Mouse (Mus musculus) lung, embryonic 14.5 days (tissue): ENCODE data around the gene Msi1. TPM values are rescaled to one million over a fixed set of nuclear protein-coding genes. Genes with fewer than 3 reads are reported as not detected.

Source experiments
- ATAC-seq: fragments of 200-750 bp; cut with Nextera tagmentation; 2 replicates; pipeline ENCODE4 v1.8.0; 2017; ENCODE audit warnings: mild to moderate bottlenecking, moderate TSS enrichment, moderate library complexity; ENCODE audit not compliant: insufficient read depth
- DNase-seq: peaks from one replicate; pipeline ENCODE4 v3.0.0-alpha.2; 2015
- H3K27ac ChIP-seq: fragments of 300-500 bp; sonication (generic); 2 replicates; pipeline ENCODE4 v1.5.1; 2014; ENCODE audit warnings: low read depth, mild to moderate bottlenecking, moderate library complexity
- H3K27me3 ChIP-seq: fragments of 300-500 bp; sonication (generic); 2 replicates; pipeline ENCODE4 v1.6.1; 2014; ENCODE audit warnings: low read length, control low read depth; ENCODE audit not compliant: insufficient read depth
- H3K36me3 ChIP-seq: fragments of 300-500 bp; sonication (generic); 2 replicates; pipeline ENCODE4 v1.6.1; 2014; ENCODE audit warnings: control low read depth; ENCODE audit not compliant: insufficient read depth
- H3K4me1 ChIP-seq: fragments of 300-500 bp; sonication (generic); 2 replicates; pipeline ENCODE4 v1.6.1; 2014; ENCODE audit warnings: antibody characterized with exemption, control low read depth; ENCODE audit not compliant: insufficient read depth
- H3K4me2 ChIP-seq: fragments of 300-500 bp; sonication (generic); 2 replicates; pipeline ENCODE4 v1.6.1; 2014; ENCODE audit warnings: mild to moderate bottlenecking
- H3K4me3 ChIP-seq: fragments of 300-500 bp; sonication (generic); 2 replicates; pipeline ENCODE4 v1.5.1; 2014; ENCODE audit warnings: low read depth, low read length
- H3K9ac ChIP-seq: fragments of 300-500 bp; sonication (generic); 2 replicates; pipeline ENCODE4 v1.6.1; 2014
- H3K9me3 ChIP-seq: fragments of 300-500 bp; sonication (generic); 2 replicates; pipeline ENCODE4 v1.6.1; 2016; ENCODE audit warnings: low read depth, low read length, control low read depth
- CTCF ChIP-seq: IDR thresholded peaks from 2 replicates; pipeline ENCODE4 v1.5.1; 2016; ENCODE audit warnings: antibody characterized with exemption, low read depth
- WGBS: fragments of 180-500 bp; shearing (Covaris S2); extraction: QIAGEN DNeasy Blood & Tissue Kit; methylation state at CpG from one replicate; pipeline ENCODE4 v1.1.7; 2014; 5-methylcytosine and 5-hydroxymethylcytosine counted together
- polyA plus RNA-seq: library from polyadenylated mRNA; unstranded; fragments of >200 nt; fragmentation: Nextera tagmentation; extraction: Ambion mirVana; gene quantifications from 2 replicates; pipeline ENCODE4 v1.2.1, GENCODE M21; 2014

Msi1 gene
- polyA plus RNA-seq, 1 experiment from 2014 or later = 21.2 TPM

GRCm38 (mm10) chr5:115450410-115451317 is 21.3 kb downstream of the Msi1 start:
- Histone ChIP-seq H3K4me2 (no peak overlapping the region), H3K4me3 (no peak overlapping the region), H3K4me1 (no peaks in the 10 kb centered on the region), H3K9ac (no peak overlapping the region), H3K9me3 (no peaks in the 10 kb centered on the region), H3K27ac (no peak overlapping the region), H3K36me3 (peaks cover 76% of the 10 kb centered on the region), H3K27me3 (no peaks in the 10 kb centered on the region)
- no peak for TF ChIP-seq CTCF
- 84% methylated on average over 27 of the region's 27 CpGs for WGBS
- ATAC-seq (peak; percentile 36; the same call in 1 of the 2 replicates), DNase-seq (peak; percentile 31)

DNA sequence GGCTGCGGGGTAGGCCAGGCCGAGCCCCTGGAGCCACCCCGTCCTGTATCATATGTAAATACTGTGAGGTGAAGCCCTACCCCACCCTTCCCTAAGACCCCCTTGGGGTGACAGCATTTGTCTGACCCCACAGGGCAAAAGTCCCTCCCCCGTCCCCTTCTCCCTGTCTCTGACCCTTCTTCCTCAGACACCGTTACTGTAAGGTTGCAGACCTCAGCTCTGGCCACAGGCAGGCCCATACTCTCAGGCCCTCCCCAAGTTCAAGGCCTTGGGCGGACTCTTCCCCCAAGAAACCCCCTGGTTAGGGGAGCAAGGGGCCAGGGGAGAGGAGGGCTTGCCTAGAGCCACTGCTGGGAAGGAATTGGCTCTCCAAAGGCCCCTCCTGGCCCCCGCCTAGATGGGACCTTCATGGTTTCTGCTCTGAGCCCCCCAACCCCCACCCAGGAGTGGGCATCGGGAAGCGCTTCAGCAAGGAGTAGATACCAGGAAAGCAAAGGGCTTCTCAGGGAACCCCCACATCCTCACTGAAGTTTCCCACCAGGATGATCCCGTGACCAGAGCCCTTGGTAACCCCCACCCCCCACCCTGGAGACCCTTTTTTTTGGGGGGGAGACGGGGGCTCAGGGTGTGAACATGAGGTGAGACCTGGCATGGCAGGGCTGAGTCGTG is 25.2 kb downstream of the Msi1 start:
- 70% methylated on average over 12 of the region's 12 CpGs for WGBS
- Histone ChIP-seq H3K27me3 (no peaks in the 10 kb centered on the region), H3K4me3 (no peak overlapping the region), H3K36me3 (peaks cover 39% of the 10 kb centered on the region), H3K4me2 (no peak overlapping the region), H3K9ac (no peak overlapping the region), H3K27ac (no peak overlapping the region), H3K9me3 (no peaks in the 10 kb centered on the region), H3K4me1 (no peaks in the 10 kb centered on the region)
- ATAC-seq (no peak), DNase-seq (no peak)
- TF ChIP-seq CTCF = no peak

DNA sequence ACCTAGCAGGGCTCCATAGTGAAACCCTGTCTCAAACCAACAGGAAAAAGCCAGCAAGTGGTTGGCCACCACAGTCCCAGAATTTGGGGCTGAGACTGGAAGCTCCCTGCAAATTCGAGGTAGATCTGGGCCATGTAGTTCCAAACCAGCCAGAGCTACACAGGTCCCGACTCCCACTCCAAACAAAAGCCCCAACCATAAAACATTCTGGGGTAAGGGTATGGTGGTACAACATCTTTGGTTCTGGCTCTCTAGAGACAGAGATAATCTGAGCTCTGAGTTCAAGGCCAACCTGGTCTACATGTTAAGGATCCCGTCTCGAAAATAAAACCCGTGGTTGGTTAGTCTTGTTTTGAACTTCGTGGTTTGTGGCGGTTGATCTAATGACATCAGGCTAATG is 26.4 kb downstream of the Msi1 start:
- WGBS = 75% methylated on average over 7 of the region's 7 CpGs
- Histone ChIP-seq H3K9ac (no peak overlapping the region), H3K36me3 (peaks cover 31% of the 10 kb centered on the region), H3K4me2 (no peak overlapping the region), H3K4me3 (no peak overlapping the region), H3K4me1 (no peaks in the 10 kb centered on the region), H3K27me3 (no peaks in the 10 kb centered on the region), H3K9me3 (no peaks in the 10 kb centered on the region), H3K27ac (no peak overlapping the region)
- ATAC-seq (no peak), DNase-seq (no peak)
- TF ChIP-seq CTCF = no peak

- no peak for ATAC-seq
- no peak overlapping the region for H3K27ac ChIP-seq
- no peaks in the 10 kb centered on the region for H3K27me3 ChIP-seq
Observed at GRCm38 (mm10) chr5:115458918-115459317, 29.5 kb downstream of the Msi1 start.

GRCm38 (mm10) chr5:115464408-115465115 is 35.2 kb downstream of the Msi1 start:
- WGBS = 74% methylated on average over 18 of the region's 18 CpGs

More at GRCm38 (mm10) chr5:115458918-115459317, 29.5 kb downstream of the Msi1 start:
- Histone ChIP-seq H3K4me3 (no peak overlapping the region), H3K9me3 (no peaks in the 10 kb centered on the region), H3K4me1 (no peaks in the 10 kb centered on the region), H3K9ac (no peak overlapping the region), H3K36me3 (peaks cover 8% of the 10 kb centered on the region; the same call in 1 of the 2 replicates), H3K4me2 (no peak overlapping the region)
- WGBS = 51% methylated on average over 13 of the region's 13 CpGs
- no peak for DNase-seq
- TF ChIP-seq CTCF = no peak

DNA sequence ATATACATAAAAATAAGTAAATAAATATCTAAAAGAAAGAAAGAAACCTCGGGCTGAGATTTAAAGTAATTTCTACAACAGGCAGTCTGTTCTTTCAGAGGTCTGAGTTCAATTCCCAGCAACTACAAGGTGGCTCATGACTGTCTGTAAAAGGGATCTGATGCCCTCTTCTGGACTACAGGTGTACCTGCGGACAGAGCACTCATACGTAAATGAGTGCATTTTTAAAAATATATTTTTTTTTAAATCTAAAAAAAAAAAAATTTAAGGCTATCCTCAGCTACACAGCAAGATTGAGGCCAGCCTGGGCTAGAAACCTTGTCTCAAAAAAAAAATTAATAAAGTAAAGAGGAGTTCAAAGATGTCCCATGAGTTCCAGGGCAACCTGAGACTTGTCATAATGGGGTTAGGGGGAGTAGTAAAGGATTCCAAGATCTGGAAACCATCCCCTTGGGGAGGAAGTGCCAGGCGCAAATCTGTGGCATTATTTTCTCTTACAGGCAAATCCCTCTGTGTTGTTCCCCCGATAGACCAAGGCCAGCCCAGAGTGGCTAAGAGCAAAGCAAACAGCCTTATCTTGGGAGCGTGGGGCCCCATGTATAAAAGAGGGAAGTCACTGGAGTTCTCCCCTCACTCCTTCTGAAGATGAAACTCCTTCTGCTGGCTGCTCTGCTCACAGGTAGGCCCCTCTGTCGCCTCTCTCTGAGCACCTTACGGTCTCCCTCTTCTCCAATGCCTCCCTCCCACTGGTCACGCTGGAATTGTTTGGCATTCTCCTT is 36.4 kb downstream of the Msi1 start, which contains the start of gene Pla2g1b:
Pla2g1b (plus strand) TSS at position 621 of the 779 bp plus-strand sequence.
- peak; percentile 34; the same call in 1 of the 2 replicates for TF ChIP-seq CTCF
- ATAC-seq (no peak), DNase-seq (peak; percentile 53)
- H3K27me3 ChIP-seq = no peaks in the 10 kb centered on the region
- WGBS = 34% methylated on average over 9 of the region's 9 CpGs
- no peak within 1 kb of the TSS for H3K27ac ChIP-seq
- H3K4me1 ChIP-seq = no peaks in the 10 kb centered on the region
- no peaks in the 10 kb centered on the region for H3K9me3 ChIP-seq
- no peak within 1 kb of the TSS for H3K9ac ChIP-seq
- H3K36me3 ChIP-seq = no peaks in the 10 kb centered on the region
- no peak within 1 kb of the TSS for H3K4me2 ChIP-seq
- H3K4me3 ChIP-seq = no peak within 1 kb of the TSS

More at GRCm38 (mm10) chr5:115464408-115465115, 35.2 kb downstream of the Msi1 start:
- Histone ChIP-seq H3K4me1 (no peaks in the 10 kb centered on the region), H3K4me3 (no peak overlapping the region), H3K9me3 (no peaks in the 10 kb centered on the region), H3K4me2 (no peak overlapping the region), H3K9ac (no peak overlapping the region), H3K36me3 (no peaks in the 10 kb centered on the region), H3K27ac (no peak overlapping the region), H3K27me3 (no peaks in the 10 kb centered on the region)
- ATAC-seq (no peak), DNase-seq (no peak)
- 0 out of 2 replicates have a peak, but pooled peaks have one; percentile 2 for TF ChIP-seq CTCF
